Mouse (Mus musculus) neural tube, embryonic 15.5 days (tissue): Measurements from ENCODE around the gene Slc9a8. TPM values are rescaled to one million over a fixed set of nuclear protein-coding genes. Genes with fewer than 3 reads are reported as not detected.

ENCODE experiments used
- ATAC-seq: fragments of 200-750 bp; cut with Nextera tagmentation; 2 replicates; pipeline ENCODE4 v1.8.0; 2017; ENCODE audit warnings: mild to moderate bottlenecking, moderate TSS enrichment, moderate library complexity; ENCODE audit not compliant: low FRiP score
- H3K27ac ChIP-seq: fragments of 300-500 bp; sonication (generic); replicated peaks from 2 replicates; pipeline ENCODE4 v1.5.1; 2015; ENCODE audit warnings: mild to moderate bottlenecking, inconsistent platforms
- H3K27me3 ChIP-seq: fragments of 300-500 bp; sonication (generic); replicated peaks from 2 replicates; pipeline ENCODE4 v1.6.1; 2015; ENCODE audit warnings: inconsistent platforms
- H3K36me3 ChIP-seq: fragments of 300-500 bp; sonication (generic); 2 replicates; pipeline ENCODE4 v1.6.1; 2015; ENCODE audit warnings: inconsistent platforms
- H3K4me1 ChIP-seq: fragments of 300-500 bp; sonication (generic); 2 replicates; pipeline ENCODE4 v1.6.1; 2015; ENCODE audit warnings: inconsistent platforms
- H3K4me2 ChIP-seq: fragments of 300-500 bp; sonication (generic); 2 replicates; pipeline ENCODE4 v1.6.1; 2015; ENCODE audit warnings: inconsistent platforms, mild to moderate bottlenecking, moderate library complexity
- H3K4me3 ChIP-seq: fragments of 300-500 bp; sonication (generic); replicated peaks from 2 replicates; pipeline ENCODE4 v1.5.1; 2015; ENCODE audit warnings: mild to moderate bottlenecking, inconsistent platforms
- H3K9ac ChIP-seq: fragments of 300-500 bp; sonication (generic); replicated peaks from 2 replicates; pipeline ENCODE4 v1.6.1; 2015; ENCODE audit warnings: mild to moderate bottlenecking, inconsistent platforms
- H3K9me3 ChIP-seq: fragments of 300-500 bp; sonication (generic); replicated peaks from 2 replicates; pipeline ENCODE4 v1.6.1; 2016; ENCODE audit warnings: inconsistent platforms
- WGBS: fragments of 180-500 bp; shearing (Covaris S2); methylation state at CpG from one replicate; pipeline ENCODE4 v1.1.7; 2015; ENCODE audit warnings: mixed read lengths; 5-methylcytosine and 5-hydroxymethylcytosine counted together
- polyA plus RNA-seq: library from polyadenylated mRNA; unstranded; fragments of >200 nt; fragmentation: Nextera tagmentation; extraction: Ambion mirVana; gene quantifications from 2 replicates; pipeline ENCODE4 v1.2.1, GENCODE M21; 2015

The Slc9a8 gene
- polyA plus RNA-seq, 1 experiment from 2014 or later = 21.2 TPM

DNA sequence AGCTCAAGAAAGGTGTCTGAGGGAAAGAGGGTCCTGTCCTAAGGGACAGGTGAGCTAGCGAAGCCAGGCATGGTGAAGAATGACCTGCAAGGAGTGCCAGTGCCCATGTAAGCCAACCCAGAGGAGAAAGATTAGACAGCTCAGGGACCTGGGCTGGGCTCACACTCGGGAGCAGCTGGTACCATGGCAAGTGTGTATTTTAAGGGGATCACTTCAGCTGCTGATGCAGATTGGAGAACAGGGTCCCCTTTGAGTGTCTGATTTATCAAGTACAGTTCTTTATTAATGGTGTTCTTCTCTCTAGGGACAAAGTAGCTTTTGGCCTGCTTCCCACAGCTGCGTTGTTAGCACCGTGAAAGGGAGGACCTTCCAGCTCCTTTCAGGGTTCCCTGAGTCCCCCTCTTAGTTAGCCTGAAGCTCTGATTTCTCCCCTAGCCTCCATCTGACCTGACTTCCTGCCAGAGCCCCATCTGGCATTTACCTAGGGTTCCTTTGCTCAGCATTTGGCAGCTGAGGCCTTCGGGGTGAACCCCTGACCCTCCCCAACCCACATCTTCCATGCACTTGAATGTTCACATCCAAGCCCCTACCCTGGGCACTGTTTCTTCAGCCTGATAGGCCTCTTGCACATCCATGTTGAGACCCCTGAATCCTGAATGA, 35.0 kb downstream of the Slc9a8 start:
- no peaks in the 10 kb centered on the region for H3K27me3 ChIP-seq
- no peaks in the 10 kb centered on the region for H3K4me1 ChIP-seq
- H3K36me3 ChIP-seq = peaks cover 70% of the 10 kb centered on the region
- no peaks in the 10 kb centered on the region for H3K9me3 ChIP-seq
- H3K27ac ChIP-seq = no peak overlapping the region
- no peak overlapping the region for H3K9ac ChIP-seq
- no peak for ATAC-seq
- no peak overlapping the region for H3K4me2 ChIP-seq
- WGBS = 76% methylated on average over 5 of the region's 5 CpGs
- no peak overlapping the region for H3K4me3 ChIP-seq

DNA sequence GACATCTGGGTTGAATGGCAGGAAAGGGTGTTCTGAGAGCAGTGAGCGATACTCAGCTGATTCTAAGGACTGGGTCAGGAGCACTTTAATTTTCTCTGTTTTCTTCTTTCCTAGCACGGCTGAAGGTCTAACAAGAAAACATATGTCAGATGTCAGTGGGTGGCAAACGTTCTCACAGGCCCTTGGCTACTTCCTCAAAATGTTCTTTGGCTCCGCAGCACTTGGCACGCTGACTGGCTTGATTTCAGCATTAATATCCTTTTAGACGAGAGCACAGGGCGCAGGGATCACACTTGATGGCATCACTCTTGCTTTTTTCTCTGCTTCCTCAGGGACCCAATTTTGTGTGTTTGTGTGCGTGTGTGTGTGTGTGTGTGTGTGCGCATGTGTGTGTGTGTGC, 35.7 kb downstream of the Slc9a8 start:
- ATAC-seq = no peak
- Histone ChIP-seq H3K9ac (no peak overlapping the region), H3K27ac (no peak overlapping the region), H3K9me3 (no peaks in the 10 kb centered on the region), H3K27me3 (no peaks in the 10 kb centered on the region), H3K4me1 (no peaks in the 10 kb centered on the region), H3K4me2 (no peak overlapping the region), H3K36me3 (peaks cover 66% of the 10 kb centered on the region), H3K4me3 (no peak overlapping the region)
- WGBS = 84% methylated on average over 9 of the region's 9 CpGs

DNA sequence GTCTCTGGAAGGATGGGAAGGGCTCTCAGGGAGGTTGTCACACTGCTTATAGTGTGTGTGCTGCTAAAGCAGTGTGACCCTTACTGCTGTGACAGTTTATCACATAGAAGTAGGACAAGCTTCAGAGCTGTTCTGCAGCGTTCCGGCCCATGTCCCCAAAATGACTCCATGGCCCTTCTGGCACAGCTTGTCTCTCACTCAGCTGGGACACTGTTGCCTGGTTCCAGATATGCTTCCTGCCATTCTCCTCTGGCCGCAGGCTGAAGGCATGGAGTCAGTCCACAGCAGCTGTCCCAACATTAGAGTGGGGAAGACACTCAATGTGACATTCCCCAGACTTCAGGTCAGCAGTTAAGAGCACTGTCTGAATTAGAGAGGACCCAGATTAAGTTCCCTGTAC, 37.0 kb downstream of the Slc9a8 start:
- 95% methylated on average over 3 of the region's 3 CpGs for WGBS
- Histone ChIP-seq H3K9ac (no peak overlapping the region), H3K4me1 (no peaks in the 10 kb centered on the region), H3K4me2 (no peak overlapping the region), H3K27ac (no peak overlapping the region), H3K4me3 (no peak overlapping the region), H3K9me3 (no peaks in the 10 kb centered on the region), H3K36me3 (peaks cover 58% of the 10 kb centered on the region), H3K27me3 (no peaks in the 10 kb centered on the region)
- no peak for ATAC-seq

DNA sequence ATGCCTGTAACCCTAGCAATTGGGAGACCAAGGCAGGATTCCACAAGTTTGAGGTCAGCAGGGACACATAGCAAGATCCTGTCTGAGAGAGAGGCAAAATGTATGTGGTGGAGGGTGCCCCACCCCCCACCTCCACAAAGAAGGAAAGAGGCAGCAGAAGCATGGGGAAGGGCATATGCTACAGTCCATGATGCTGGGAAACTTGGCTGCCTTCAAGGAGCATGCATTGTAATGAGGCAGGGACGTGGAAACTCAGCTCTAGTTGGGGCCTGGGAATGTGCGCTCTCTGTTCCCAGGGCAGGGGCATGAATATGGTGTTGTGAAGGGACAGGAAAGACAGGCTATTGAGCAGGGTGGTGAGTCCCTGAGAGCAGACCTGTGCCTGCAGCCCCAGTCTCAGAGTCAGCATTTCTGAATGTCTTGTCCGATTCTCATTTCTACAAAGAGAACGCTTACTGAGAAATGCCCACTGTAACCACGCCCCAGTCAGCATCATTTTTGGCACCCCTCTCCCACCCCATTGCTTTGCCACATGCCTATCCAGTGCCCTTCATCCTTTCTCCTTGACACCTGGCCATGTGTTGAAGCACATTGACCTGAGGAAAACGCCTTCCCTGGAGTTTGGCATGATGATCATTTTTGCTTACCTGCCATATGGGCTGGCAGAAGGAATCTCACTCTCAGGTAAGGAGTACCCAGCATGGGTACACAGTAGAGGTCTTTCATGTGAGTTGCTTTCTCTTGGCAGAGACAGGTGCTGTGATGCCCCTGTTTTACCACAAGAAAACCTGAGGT, 37.8 kb downstream of the Slc9a8 start:
- Histone ChIP-seq H3K27me3 (no peaks in the 10 kb centered on the region), H3K9me3 (no peaks in the 10 kb centered on the region), H3K36me3 (peaks cover 53% of the 10 kb centered on the region), H3K4me1 (no peaks in the 10 kb centered on the region), H3K9ac (no peak overlapping the region), H3K4me3 (no peak overlapping the region), H3K4me2 (no peak overlapping the region), H3K27ac (no peak overlapping the region)
- 92% methylated on average over 6 of the region's 6 CpGs for WGBS
- ATAC-seq = no peak

DNA sequence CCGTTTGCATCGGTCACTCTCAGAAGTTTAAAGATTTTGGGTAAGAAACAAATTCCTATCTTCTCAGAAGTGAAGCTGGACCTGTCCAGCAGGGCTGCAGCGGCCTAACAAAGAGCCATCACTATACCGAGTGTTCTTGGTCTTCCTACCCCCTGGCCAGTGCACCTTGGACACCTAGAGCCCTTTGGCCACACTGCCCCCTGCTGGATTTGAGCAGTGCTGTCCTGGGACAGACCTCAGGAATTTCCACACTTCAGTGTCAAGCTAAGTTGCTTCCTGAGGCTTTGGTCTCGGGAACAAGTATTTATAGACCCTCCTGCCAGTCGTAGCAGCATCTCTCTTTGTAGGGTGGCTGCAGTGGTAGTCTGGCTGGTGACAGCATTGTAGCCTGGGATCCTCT, 41.4 kb downstream of the Slc9a8 start:
- H3K9me3 ChIP-seq = no peaks in the 10 kb centered on the region
- peaks cover 54% of the 10 kb centered on the region for H3K36me3 ChIP-seq
- ATAC-seq = no peak
- 47% methylated on average over 6 of the region's 6 CpGs for WGBS
- H3K27me3 ChIP-seq = no peaks in the 10 kb centered on the region
- H3K4me3 ChIP-seq = no peak overlapping the region
- no peak overlapping the region for H3K4me2 ChIP-seq
- H3K27ac ChIP-seq = no peak overlapping the region
- no peaks in the 10 kb centered on the region for H3K4me1 ChIP-seq
- no peak overlapping the region for H3K9ac ChIP-seq

DNA sequence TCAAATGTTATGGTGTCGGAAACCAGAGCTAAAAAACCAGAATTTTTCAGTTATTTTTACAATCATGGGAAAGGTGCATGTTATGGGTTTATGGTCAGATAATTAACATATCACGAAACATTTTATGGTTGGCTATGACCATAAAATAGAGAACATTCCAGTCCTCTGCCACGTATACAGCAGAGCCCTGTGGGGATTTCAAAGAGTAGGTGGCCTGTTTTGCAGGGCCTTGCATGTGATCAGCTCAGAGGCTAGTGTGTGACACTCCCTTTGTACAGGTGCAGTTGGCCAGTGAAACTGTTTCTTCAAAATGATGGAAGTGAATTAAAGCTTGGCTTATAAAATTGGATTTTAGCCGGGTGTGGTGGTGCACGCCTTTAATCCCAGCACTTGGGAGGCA, 42.3 kb downstream of the Slc9a8 start:
- Histone ChIP-seq H3K27ac (no peak overlapping the region), H3K9me3 (no peaks in the 10 kb centered on the region), H3K4me2 (no peak overlapping the region), H3K36me3 (peaks cover 48% of the 10 kb centered on the region), H3K27me3 (no peaks in the 10 kb centered on the region), H3K4me3 (no peak overlapping the region), H3K9ac (no peak overlapping the region), H3K4me1 (no peaks in the 10 kb centered on the region)
- WGBS = 83% methylated on average over 5 of the region's 5 CpGs
- ATAC-seq = no peak

DNA sequence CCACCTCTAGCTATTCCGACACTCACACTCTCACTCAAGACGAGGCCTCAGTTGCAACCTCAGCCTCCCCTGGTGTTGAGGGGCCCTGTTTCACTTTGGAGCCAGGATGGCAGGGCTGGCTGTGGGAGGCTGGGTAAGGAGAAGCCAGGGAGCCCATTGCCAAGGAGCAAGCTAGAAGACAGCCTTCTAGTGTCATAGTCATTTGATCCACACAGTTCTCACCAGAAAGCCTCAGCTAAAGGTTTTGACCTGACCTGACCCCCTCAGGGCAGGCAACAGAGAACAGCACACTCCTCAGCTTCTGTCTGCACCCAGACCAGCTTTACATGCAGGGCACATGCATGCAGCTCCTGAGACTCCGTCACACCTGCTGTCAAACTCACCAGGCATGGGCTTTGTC, 44.4 kb downstream of the Slc9a8 start:
- Histone ChIP-seq H3K36me3 (peaks cover 44% of the 10 kb centered on the region), H3K27me3 (no peaks in the 10 kb centered on the region), H3K4me3 (no peak overlapping the region), H3K4me2 (no peak overlapping the region), H3K9me3 (no peaks in the 10 kb centered on the region), H3K9ac (no peak overlapping the region), H3K4me1 (no peaks in the 10 kb centered on the region), H3K27ac (no peak overlapping the region)
- 93% methylated on average over 3 of the region's 3 CpGs for WGBS
- no peak for ATAC-seq

DNA sequence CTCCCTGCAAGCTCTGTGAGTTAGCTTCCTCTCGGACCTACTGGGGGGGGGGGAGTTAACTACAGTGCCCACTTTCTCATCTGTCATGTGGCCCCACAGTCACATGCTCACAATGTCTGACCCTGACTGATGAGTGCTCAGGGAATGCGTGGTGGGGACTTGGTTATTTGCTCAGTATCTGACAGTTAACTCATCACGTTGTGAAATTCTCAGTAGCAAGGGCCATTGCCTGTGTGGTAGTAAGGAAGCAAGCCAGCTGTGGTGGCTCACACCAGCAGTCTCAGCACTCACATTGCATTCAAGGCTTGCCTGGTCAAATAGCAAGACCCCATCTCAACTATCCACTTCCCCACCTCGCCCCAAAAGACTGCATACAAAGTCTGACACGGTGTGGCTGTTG, 45.7 kb downstream of the Slc9a8 start:
- WGBS = 83% methylated on average over 5 of the region's 5 CpGs
- H3K4me3 ChIP-seq = no peak overlapping the region
- H3K9me3 ChIP-seq = no peaks in the 10 kb centered on the region
- H3K4me2 ChIP-seq = no peak overlapping the region
- no peaks in the 10 kb centered on the region for H3K27me3 ChIP-seq
- H3K36me3 ChIP-seq = peaks cover 54% of the 10 kb centered on the region
- no peak overlapping the region for H3K9ac ChIP-seq
- no peak for ATAC-seq
- no peaks in the 10 kb centered on the region for H3K4me1 ChIP-seq
- no peak overlapping the region for H3K27ac ChIP-seq

DNA sequence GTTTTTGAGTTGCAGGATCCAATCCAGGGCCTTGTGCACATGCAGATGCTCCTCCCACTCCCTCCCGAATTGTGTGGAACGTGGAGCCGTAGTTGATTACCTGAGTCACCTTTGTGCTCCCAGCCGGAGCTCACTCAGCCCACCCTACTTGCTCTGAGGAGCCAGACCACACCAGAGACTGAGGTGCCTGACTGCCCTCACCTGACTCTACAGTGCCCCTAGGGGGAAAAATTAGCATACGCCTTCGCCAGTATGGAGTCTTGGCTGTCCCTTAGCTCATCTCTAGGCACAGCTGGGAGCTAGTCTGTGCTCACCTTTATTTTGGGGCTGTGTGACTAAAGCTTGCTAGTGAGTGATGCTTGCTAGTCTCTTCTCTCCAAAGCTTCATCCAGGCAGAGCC, 46.9 kb downstream of the Slc9a8 start:
- H3K4me1 ChIP-seq = no peaks in the 10 kb centered on the region
- H3K9me3 ChIP-seq = no peaks in the 10 kb centered on the region
- ATAC-seq = no peak
- WGBS = 85% methylated on average over 6 of the region's 6 CpGs
- H3K36me3 ChIP-seq = peaks cover 63% of the 10 kb centered on the region
- H3K27me3 ChIP-seq = no peaks in the 10 kb centered on the region
- H3K27ac ChIP-seq = no peak overlapping the region
- H3K4me3 ChIP-seq = no peak overlapping the region
- no peak overlapping the region for H3K9ac ChIP-seq
- no peak overlapping the region for H3K4me2 ChIP-seq

DNA sequence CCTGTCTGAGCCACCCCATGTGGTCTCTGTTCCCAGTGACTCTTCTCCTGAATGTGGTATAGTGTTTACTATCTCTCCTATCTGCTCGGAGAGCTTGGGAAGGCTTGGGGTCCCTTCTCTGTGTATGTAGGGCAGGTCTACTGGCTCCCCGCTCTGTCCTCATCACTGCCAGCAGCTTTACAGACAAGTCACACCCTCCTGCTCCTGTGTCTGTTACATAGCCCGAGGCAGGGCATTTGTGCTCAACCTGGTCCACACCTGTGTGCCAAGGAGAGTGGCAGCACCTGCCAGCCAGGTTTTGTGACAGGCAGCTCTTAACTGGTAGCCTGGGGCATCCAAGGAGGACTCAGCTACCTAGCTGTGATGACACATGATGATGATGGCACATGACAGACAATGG, 49.1 kb downstream of the Slc9a8 start:
- no peak overlapping the region for H3K4me3 ChIP-seq
- no peaks in the 10 kb centered on the region for H3K27me3 ChIP-seq
- H3K4me1 ChIP-seq = peaks cover 3% of the 10 kb centered on the region
- no peak overlapping the region for H3K27ac ChIP-seq
- WGBS = 100% methylated on average over 3 of the region's 3 CpGs
- H3K36me3 ChIP-seq = peaks cover 67% of the 10 kb centered on the region
- H3K9ac ChIP-seq = no peak overlapping the region
- no peak overlapping the region for H3K4me2 ChIP-seq
- no peak for ATAC-seq
- H3K9me3 ChIP-seq = no peaks in the 10 kb centered on the region

DNA sequence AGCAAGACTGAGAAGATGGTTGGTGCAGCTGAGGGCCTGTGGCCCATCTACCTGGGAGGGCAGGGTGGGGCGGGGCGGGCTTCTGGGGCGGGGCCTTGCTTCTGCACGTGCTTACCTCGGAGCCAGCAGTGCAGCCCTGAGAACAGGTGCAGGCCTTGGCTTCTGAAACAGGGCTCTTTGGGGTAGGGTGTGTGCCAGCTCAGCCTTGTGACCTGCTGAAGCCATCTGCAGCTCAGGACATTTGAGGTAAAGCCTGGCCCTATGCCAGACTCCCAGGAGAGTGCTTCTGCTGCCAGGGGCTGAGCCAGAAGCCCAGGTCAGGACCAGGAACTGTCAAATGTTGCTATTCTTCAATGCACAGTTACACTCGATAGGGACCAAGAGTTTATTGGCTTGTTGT, 50.1 kb downstream of the Slc9a8 start:
- WGBS = 90% methylated on average over 6 of the region's 6 CpGs

DNA sequence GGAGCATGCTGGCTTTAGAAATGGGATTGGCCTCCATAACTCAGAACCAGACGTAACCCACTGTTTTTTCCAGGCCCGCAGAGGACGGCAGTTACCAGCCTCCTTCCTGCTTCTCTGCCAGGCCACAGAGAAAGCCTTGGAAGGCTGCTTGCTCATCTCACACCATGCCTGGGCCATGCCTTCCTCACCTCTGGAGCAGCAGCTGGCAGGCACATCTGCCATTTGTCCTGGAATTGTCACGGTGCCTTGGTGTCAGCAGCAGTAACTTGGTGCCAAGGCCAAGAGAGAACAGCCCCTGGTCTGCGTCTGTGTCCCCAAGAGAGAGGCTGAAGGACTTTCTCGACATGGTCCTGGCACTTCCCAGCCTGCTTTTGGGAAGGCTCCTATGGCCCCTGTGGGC, 52.7 kb downstream of the Slc9a8 start:
- Histone ChIP-seq H3K9ac (no peak overlapping the region), H3K9me3 (no peaks in the 10 kb centered on the region), H3K36me3 (peaks cover 45% of the 10 kb centered on the region), H3K4me2 (no peak overlapping the region), H3K27ac (no peak overlapping the region), H3K27me3 (no peaks in the 10 kb centered on the region), H3K4me3 (no peak overlapping the region), H3K4me1 (peaks cover 21% of the 10 kb centered on the region)
- WGBS = 83% methylated on average over 6 of the region's 6 CpGs
- ATAC-seq = no peak

More for the DNA sequence above, 50.1 kb downstream of the Slc9a8 start:
- H3K4me1 ChIP-seq = peaks cover 12% of the 10 kb centered on the region
- H3K9ac ChIP-seq = no peak overlapping the region
- no peaks in the 10 kb centered on the region for H3K27me3 ChIP-seq
- peaks cover 58% of the 10 kb centered on the region for H3K36me3 ChIP-seq
- H3K4me3 ChIP-seq = no peak overlapping the region
- H3K9me3 ChIP-seq = no peaks in the 10 kb centered on the region
- H3K4me2 ChIP-seq = no peak overlapping the region
- H3K27ac ChIP-seq = no peak overlapping the region
- ATAC-seq = no peak
